Mouse (Mus musculus) heart, postnatal 0 days (tissue): ENCODE results near the gene Ccnd3. TPM values are rescaled to one million over a fixed set of nuclear protein-coding genes. Genes with fewer than 3 reads are reported as not detected.

Experiments
- ATAC-seq: fragments of 200-750 bp; cut with Nextera tagmentation; 2 replicates; pipeline ENCODE4 v1.8.0; 2017; ENCODE audit warnings: low read depth, moderate number of reproducible peaks, moderate library complexity; ENCODE audit not compliant: insufficient read depth
- DNase-seq: peaks from one replicate; pipeline ENCODE4 v3.0.0-alpha.2; 2016; ENCODE audit warnings: low spot score
- H3K27ac ChIP-seq: fragments of 300-500 bp; sonication (generic); 2 replicates; pipeline ENCODE4 v1.5.1; 2014; ENCODE audit warnings: low read depth, mild to moderate bottlenecking
- H3K27me3 ChIP-seq: fragments of 300-500 bp; sonication (generic); 2 replicates; pipeline ENCODE4 v1.6.1; 2014; ENCODE audit warnings: low read length, mixed read lengths; ENCODE audit not compliant: control insufficient read depth, insufficient read depth
- H3K36me3 ChIP-seq: fragments of 300-500 bp; sonication (generic); replicated peaks from 2 replicates; pipeline ENCODE4 v1.6.1; 2014; ENCODE audit warnings: low read length, mixed read lengths; ENCODE audit not compliant: control insufficient read depth, insufficient read depth
- H3K4me1 ChIP-seq: fragments of 300-500 bp; sonication (generic); 2 replicates; pipeline ENCODE4 v1.6.1; 2014; ENCODE audit warnings: antibody characterized with exemption; ENCODE audit not compliant: control insufficient read depth, insufficient read depth
- H3K4me2 ChIP-seq: fragments of 300-500 bp; sonication (generic); 2 replicates; pipeline ENCODE4 v1.6.1; 2014; ENCODE audit warnings: low read depth, mild to moderate bottlenecking, low read length, moderate library complexity
- H3K4me3 ChIP-seq: fragments of 300-500 bp; sonication (generic); 2 replicates; pipeline ENCODE4 v1.5.1; 2014; ENCODE audit warnings: low read depth, low read length
- H3K9ac ChIP-seq: fragments of 300-500 bp; sonication (generic); replicated peaks from 2 replicates; pipeline ENCODE4 v1.6.1; 2014; ENCODE audit warnings: low read depth, low read length, mixed read lengths
- H3K9me3 ChIP-seq: fragments of 300-500 bp; sonication (generic); replicated peaks from 2 replicates; pipeline ENCODE4 v1.6.1; 2016; ENCODE audit warnings: low read length; ENCODE audit not compliant: control insufficient read depth
- CTCF ChIP-seq: IDR thresholded peaks from 2 replicates; pipeline ENCODE4 v1.5.1; 2016; ENCODE audit warnings: antibody characterized with exemption, control low read depth, low read depth
- EP300 ChIP-seq: IDR thresholded peaks from 2 replicates; pipeline ENCODE4 v1.6.1; 2016; ENCODE audit warnings: antibody characterized with exemption, low read depth
- WGBS: fragments of 180-500 bp; shearing (Covaris S2); extraction: QIAGEN DNeasy Blood & Tissue Kit; methylation state at CpG from one replicate; pipeline ENCODE4 v1.1.7; 2014; 5-methylcytosine and 5-hydroxymethylcytosine counted together
- polyA plus RNA-seq: library from polyadenylated mRNA; unstranded; fragments of >200 nt; fragmentation: Nextera tagmentation; extraction: Ambion mirVana; gene quantifications from 2 replicates; pipeline ENCODE4 v1.2.1, GENCODE M21; 2015
- total RNA-seq: library from RNA; depleted of rRNA; stranded (reverse); fragments of >200 nt; gene quantifications from 2 replicates; pipeline ENCODE4 v1.2.3, GENCODE M21; 2014; ENCODE audit warnings: low replicate concordance

Ccnd3 gene
- total and polyA plus RNA-seq, 2 experiments from 2014 or later: 180 to 231 TPM

GRCm38 (mm10) chr17:47523211-47523682 lies 18.4 kb downstream of the Ccnd3 start:
- H3K27me3 ChIP-seq: no peaks in the 10 kb centered on the region
- DNase-seq (no peak), ATAC-seq (no peak)
- peaks cover 38% of the 10 kb centered on the region for H3K4me1 ChIP-seq
- peak overlapping the region; percentile 30; the same call in 1 of the 2 replicates for H3K9ac ChIP-seq
- H3K9me3 ChIP-seq: no peaks in the 10 kb centered on the region
- H3K27ac ChIP-seq: peak overlapping the region; percentile 99
- no peak for TF ChIP-seq EP300
- no peak for TF ChIP-seq CTCF
- WGBS: 24% methylated on average over 18 of the region's 18 CpGs
- no peak overlapping the region for H3K4me3 ChIP-seq
- H3K36me3 ChIP-seq: no peaks in the 10 kb centered on the region
- peak overlapping the region; percentile 18; the same call in 1 of the 2 replicates for H3K4me2 ChIP-seq

GRCm38 (mm10) chr17:47524055-47524454 lies 19.2 kb downstream of the Ccnd3 start:
- no peaks in the 10 kb centered on the region for H3K27me3 ChIP-seq
- no peaks in the 10 kb centered on the region for H3K9me3 ChIP-seq
- no peaks in the 10 kb centered on the region for H3K36me3 ChIP-seq
- no peak overlapping the region for H3K4me3 ChIP-seq
- peak overlapping the region; percentile 99; the same call in 1 of the 2 replicates for H3K27ac ChIP-seq
- TF ChIP-seq CTCF (no peak), EP300 (no peak)
- peaks cover 39% of the 10 kb centered on the region for H3K4me1 ChIP-seq
- DNase-seq: no peak
- no peak overlapping the region for H3K4me2 ChIP-seq
- ATAC-seq: no peak
- no peak overlapping the region for H3K9ac ChIP-seq
- WGBS: 65% methylated on average over 8 of the region's 8 CpGs

GRCm38 (mm10) chr17:47524991-47525390 lies 20.1 kb downstream of the Ccnd3 start:
- H3K4me3 ChIP-seq: no peak overlapping the region
- 77% methylated on average over 6 of the region's 6 CpGs for WGBS
- peak overlapping the region; percentile 26; the same call in 1 of the 2 replicates for H3K27ac ChIP-seq
- no peaks in the 10 kb centered on the region for H3K27me3 ChIP-seq
- no peak for DNase-seq
- H3K4me2 ChIP-seq: no peak overlapping the region
- H3K36me3 ChIP-seq: no peaks in the 10 kb centered on the region
- H3K9me3 ChIP-seq: no peaks in the 10 kb centered on the region
- H3K4me1 ChIP-seq: peaks cover 39% of the 10 kb centered on the region
- no peak for ATAC-seq
- TF ChIP-seq CTCF (no peak), EP300 (no peak)
- H3K9ac ChIP-seq: no peak overlapping the region

GRCm38 (mm10) chr17:47526856-47527520 lies 22.1 kb downstream of the Ccnd3 start:
- Histone ChIP-seq H3K27me3 (no peaks in the 10 kb centered on the region), H3K4me3 (no peak overlapping the region), H3K4me2 (no peak overlapping the region), H3K4me1 (peaks cover 31% of the 10 kb centered on the region), H3K9me3 (no peaks in the 10 kb centered on the region), H3K9ac (peak overlapping the region; percentile 37; the same call in 1 of the 2 replicates), H3K36me3 (no peaks in the 10 kb centered on the region), H3K27ac (peak overlapping the region; percentile 79)
- ATAC-seq (no peak), DNase-seq (no peak)
- WGBS: 82% methylated on average over 17 of the region's 17 CpGs
- TF ChIP-seq CTCF: no peak

- peaks cover 23% of the 10 kb centered on the region for H3K4me1 ChIP-seq
- no peaks in the 10 kb centered on the region for H3K9me3 ChIP-seq
These were observed 22.9 kb downstream of the Ccnd3 start for GRCm38 (mm10) chr17:47527581-47528300.

More at GRCm38 (mm10) chr17:47527581-47528300, 22.9 kb downstream of the Ccnd3 start:
- ATAC-seq (peak; percentile 58), DNase-seq (no peak)
- Histone ChIP-seq H3K4me2 (no peak overlapping the region; the same call in 1 of the 2 replicates), H3K4me3 (no peak overlapping the region), H3K27ac (peak overlapping the region; percentile 79), H3K36me3 (no peaks in the 10 kb centered on the region), H3K27me3 (no peaks in the 10 kb centered on the region), H3K9ac (peak overlapping the region; percentile 37; the same call in 1 of the 2 replicates)
- no peak for TF ChIP-seq CTCF
- 26% methylated on average over 10 of the region's 10 CpGs for WGBS
